Mouse (Mus musculus) forebrain, embryonic 16.5 days (tissue): Measurements from ENCODE around the gene Cdc42ep1. TPM values are rescaled to one million over a fixed set of nuclear protein-coding genes. Genes with fewer than 3 reads are reported as not detected.
"Not testable (repeated sequence)": the region's sequence is repeated elsewhere in the genome, so short reads cannot be mapped to it uniquely, and the experiment has no call there.

Experiments
- ATAC-seq: fragments of 200-750 bp; cut with Nextera tagmentation; 2 replicates; pipeline ENCODE4 v1.8.0; 2017; ENCODE audit warnings: mild to moderate bottlenecking, moderate library complexity
- H3K27ac ChIP-seq: fragments of 300-500 bp; sonication (generic); 2 replicates; pipeline ENCODE4 v1.5.1; 2014; ENCODE audit warnings: low read length, control low read depth
- H3K27me3 ChIP-seq: fragments of 300-500 bp; sonication (generic); replicated peaks from 2 replicates; pipeline ENCODE4 v1.6.1; 2014; ENCODE audit warnings: low read length; ENCODE audit not compliant: control insufficient read depth, insufficient read depth
- H3K36me3 ChIP-seq: fragments of 300-500 bp; sonication (generic); 2 replicates; pipeline ENCODE4 v1.6.1; 2014; ENCODE audit not compliant: control insufficient read depth, insufficient read depth
- H3K4me1 ChIP-seq: fragments of 300-500 bp; sonication (generic); replicated peaks from 2 replicates; pipeline ENCODE4 v1.6.1; 2014; ENCODE audit warnings: low read length; ENCODE audit not compliant: control insufficient read depth, insufficient read depth
- H3K4me2 ChIP-seq: fragments of 300-500 bp; sonication (generic); 2 replicates; pipeline ENCODE4 v1.6.1; 2014; ENCODE audit warnings: mild to moderate bottlenecking, low read length, control low read depth
- H3K4me3 ChIP-seq: fragments of 300-500 bp; sonication (generic); replicated peaks from 2 replicates; pipeline ENCODE4 v1.5.1; 2014; ENCODE audit warnings: mild to moderate bottlenecking, low read length, control low read depth
- H3K9ac ChIP-seq: fragments of 300-500 bp; sonication (generic); replicated peaks from 2 replicates; pipeline ENCODE4 v1.6.1; 2014; ENCODE audit warnings: low read depth, low read length, control low read depth
- H3K9me3 ChIP-seq: fragments of 300-500 bp; sonication (generic); 2 replicates; pipeline ENCODE4 v1.6.1; 2016; ENCODE audit warnings: low read length; ENCODE audit not compliant: control insufficient read depth
- WGBS: fragments of 180-500 bp; shearing (Covaris S2); extraction: QIAGEN DNeasy Blood & Tissue Kit; methylation state at CpG from one replicate; pipeline ENCODE4 v1.1.7; 2014; 5-methylcytosine and 5-hydroxymethylcytosine counted together
- polyA plus RNA-seq: library from polyadenylated mRNA; unstranded; fragments of >200 nt; fragmentation: Nextera tagmentation; extraction: Ambion mirVana; gene quantifications from 2 replicates; pipeline ENCODE4 v1.2.1, GENCODE M21; 2015

Gene Cdc42ep1
- polyA plus RNA-seq, 1 experiment from 2014 or later = 9.7 TPM

- Histone ChIP-seq H3K9me3 (no peaks in the 10 kb centered on the region), H3K4me3 (peak overlapping the region; percentile 80), H3K9ac (peak overlapping the region; percentile 84), H3K27me3 (no peaks in the 10 kb centered on the region), H3K4me2 (peak overlapping the region; percentile 80), H3K36me3 (peaks cover 9% of the 10 kb centered on the region; the same call in 1 of the 2 replicates), H3K4me1 (peaks cover 27% of the 10 kb centered on the region), H3K27ac (peak overlapping the region; percentile 98)
- 2% methylated on average over 17 of the region's 17 CpGs for whole genome bisulfite sequencing
- no peak; the same call in 1 of the 2 replicates for ATAC-seq
These were observed 35.5 kb downstream of the Cdc42ep1 start for GRCm38 (mm10) chr15:78877810-78878390.

GRCm38 (mm10) chr15:78878792-78879516, 36.5 kb downstream of the Cdc42ep1 start:
- Histone ChIP-seq H3K4me1 (peaks cover 24% of the 10 kb centered on the region), H3K36me3 (peaks cover 15% of the 10 kb centered on the region; the same call in 1 of the 2 replicates)
- not testable (repeated sequence) for H3K27ac ChIP-seq, H3K9me3 ChIP-seq, H3K9ac ChIP-seq, H3K4me3 ChIP-seq, H3K27me3 ChIP-seq, ATAC-seq, H3K4me2 ChIP-seq
- 76% methylated on average over 7 of the region's 7 CpGs for WGBS

GRCm38 (mm10) chr15:78880432-78880831, 38.0 kb downstream of the Cdc42ep1 start:
- Histone ChIP-seq H3K4me1 (peaks cover 23% of the 10 kb centered on the region), H3K27me3 (no peaks in the 10 kb centered on the region), H3K9me3 (no peaks in the 10 kb centered on the region), H3K9ac (no peak overlapping the region), H3K4me2 (no peak overlapping the region), H3K36me3 (peaks cover 22% of the 10 kb centered on the region), H3K4me3 (no peak overlapping the region), H3K27ac (no peak overlapping the region)
- 88% methylated on average over 8 of the region's 8 CpGs for WGBS
- ATAC-seq = no peak

- Histone ChIP-seq H3K4me3 (no peak overlapping the region), H3K27me3 (no peaks in the 10 kb centered on the region), H3K9me3 (no peaks in the 10 kb centered on the region), H3K4me2 (no peak overlapping the region), H3K9ac (no peak overlapping the region), H3K4me1 (peaks cover 11% of the 10 kb centered on the region), H3K36me3 (peaks cover 30% of the 10 kb centered on the region), H3K27ac (no peak overlapping the region)
- WGBS = 87% methylated on average over 3 of the region's 3 CpGs
- no peak for ATAC-seq
These were observed 39.4 kb downstream of the Cdc42ep1 start for GRCm38 (mm10) chr15:78881828-78882227.

DNA sequence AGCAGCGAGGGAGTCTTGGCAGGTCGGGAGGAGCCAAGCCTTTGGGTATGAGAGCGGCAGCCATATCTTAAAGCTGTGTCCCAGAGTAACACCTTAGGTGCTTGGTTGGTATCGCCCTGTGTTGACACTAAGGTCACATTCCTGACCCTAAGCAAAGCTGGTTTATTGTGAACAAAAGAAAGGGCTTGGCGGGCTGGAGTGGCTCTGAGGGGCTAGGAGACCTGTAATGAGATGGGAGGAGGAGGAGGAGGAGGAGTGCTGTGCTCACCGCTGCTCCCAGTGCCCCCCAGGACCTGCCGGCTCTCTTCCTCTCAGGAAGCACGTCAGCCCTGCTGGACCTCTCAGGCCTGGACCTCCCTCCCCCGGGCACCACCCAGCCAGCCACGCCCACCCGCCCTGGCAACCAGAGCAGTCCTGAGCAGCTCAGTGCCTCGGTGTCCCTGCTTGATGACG, 47.0 kb downstream of the Cdc42ep1 start:
- Histone ChIP-seq H3K4me1 (no peaks in the 10 kb centered on the region), H3K27ac (no peak overlapping the region), H3K9me3 (no peaks in the 10 kb centered on the region), H3K4me3 (no peak overlapping the region), H3K9ac (no peak overlapping the region), H3K27me3 (no peaks in the 10 kb centered on the region), H3K36me3 (peaks cover 26% of the 10 kb centered on the region), H3K4me2 (no peak overlapping the region)
- ATAC-seq = no peak
- whole genome bisulfite sequencing = 23% methylated on average over 13 of the region's 13 CpGs

DNA sequence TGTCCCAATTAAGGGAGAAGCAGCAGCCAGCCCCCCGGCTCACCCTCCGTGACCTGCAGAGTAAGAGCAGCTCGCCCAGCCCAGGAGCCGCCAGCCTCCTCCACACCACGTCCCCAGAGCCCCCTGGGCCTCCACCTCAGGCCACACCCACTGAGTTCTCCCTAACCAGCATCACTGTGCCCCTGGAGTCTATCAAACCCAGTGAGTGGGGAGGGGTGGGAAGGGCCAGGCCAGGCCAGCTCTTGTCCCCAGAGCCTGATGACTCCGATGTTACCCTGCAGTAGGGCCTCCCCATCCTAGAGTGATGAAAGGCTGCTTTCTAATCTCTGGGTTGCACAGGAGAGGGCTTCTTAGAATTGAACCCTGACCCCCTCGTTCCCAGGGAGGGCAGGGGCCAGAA, 50.0 kb downstream of the Cdc42ep1 start:
- H3K4me2 ChIP-seq = no peak overlapping the region
- H3K9ac ChIP-seq = no peak overlapping the region
- WGBS = 63% methylated on average over 7 of the region's 7 CpGs
- no peaks in the 10 kb centered on the region for H3K4me1 ChIP-seq
- H3K27me3 ChIP-seq = no peaks in the 10 kb centered on the region
- ATAC-seq = no peak
- peaks cover 13% of the 10 kb centered on the region for H3K36me3 ChIP-seq
- no peaks in the 10 kb centered on the region for H3K9me3 ChIP-seq
- no peak overlapping the region for H3K27ac ChIP-seq
- H3K4me3 ChIP-seq = no peak overlapping the region

GRCm38 (mm10) chr15:78894726-78895125, 52.3 kb downstream of the Cdc42ep1 start:
- H3K27me3 ChIP-seq = no peaks in the 10 kb centered on the region
- no peaks in the 10 kb centered on the region for H3K9me3 ChIP-seq
- peaks cover 6% of the 10 kb centered on the region for H3K4me1 ChIP-seq
- peaks cover 12% of the 10 kb centered on the region for H3K36me3 ChIP-seq
- H3K4me3 ChIP-seq = no peak overlapping the region
- H3K27ac ChIP-seq = no peak overlapping the region
- ATAC-seq = no peak
- no peak overlapping the region for H3K9ac ChIP-seq
- no peak overlapping the region for H3K4me2 ChIP-seq
- 74% methylated on average over 13 of the region's 13 CpGs for WGBS

DNA sequence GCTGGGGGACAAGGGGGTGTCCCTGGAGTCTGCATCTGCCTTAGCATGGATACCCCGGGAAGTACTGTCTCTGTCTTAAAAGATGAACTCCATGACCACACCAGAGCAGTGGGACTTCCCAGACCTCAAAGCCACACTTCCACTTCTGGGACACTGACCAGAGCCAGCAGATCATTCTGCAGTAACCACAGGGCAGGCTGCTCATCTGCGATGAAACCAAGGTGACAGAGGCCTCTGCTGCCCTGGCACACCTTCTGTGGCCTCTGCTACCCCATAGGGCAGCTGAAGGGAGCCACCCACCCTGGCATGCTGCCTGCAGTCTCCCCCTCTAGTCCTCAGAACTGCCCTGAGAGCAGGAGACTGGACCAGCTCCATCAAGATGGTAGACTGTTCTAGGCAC, 53.3 kb downstream of the Cdc42ep1 start:
- 89% methylated on average over 2 of the region's 2 CpGs for WGBS
- Histone ChIP-seq H3K9ac (no peak overlapping the region), H3K4me1 (peaks cover 15% of the 10 kb centered on the region), H3K36me3 (peaks cover 9% of the 10 kb centered on the region), H3K4me3 (no peak overlapping the region), H3K9me3 (no peaks in the 10 kb centered on the region), H3K27ac (no peak overlapping the region), H3K27me3 (no peaks in the 10 kb centered on the region), H3K4me2 (no peak overlapping the region)
- ATAC-seq = no peak

DNA sequence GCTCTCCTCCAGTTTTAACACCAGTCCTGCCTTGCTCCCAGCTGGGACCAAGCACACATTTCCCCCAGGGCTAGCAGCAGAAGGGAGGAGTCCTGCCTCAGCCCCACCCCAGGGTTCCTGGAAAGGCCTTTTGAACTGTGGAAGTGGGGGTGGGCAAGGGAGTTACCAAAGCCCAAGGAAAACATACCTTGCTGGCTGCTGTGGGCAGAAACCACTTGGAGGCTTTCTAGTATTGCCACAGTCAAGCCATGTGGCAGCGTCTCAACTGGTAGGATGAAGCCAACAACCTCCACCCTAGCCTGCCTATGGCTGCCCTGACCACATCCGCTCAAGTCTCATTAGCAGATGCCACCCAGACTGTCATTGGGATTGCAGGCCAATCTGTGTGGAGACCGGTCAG, 53.7 kb downstream of the Cdc42ep1 start:
- Histone ChIP-seq H3K4me2 (no peak overlapping the region), H3K27ac (no peak overlapping the region), H3K4me1 (peaks cover 15% of the 10 kb centered on the region), H3K4me3 (no peak overlapping the region), H3K36me3 (peaks cover 5% of the 10 kb centered on the region), H3K9me3 (no peaks in the 10 kb centered on the region), H3K27me3 (no peaks in the 10 kb centered on the region), H3K9ac (no peak overlapping the region)
- 86% methylated on average over 3 of the region's 3 CpGs for WGBS
- ATAC-seq = no peak
